ENCODE assay signal across 21 mouse cellular contexts in the genomic region with DNA sequence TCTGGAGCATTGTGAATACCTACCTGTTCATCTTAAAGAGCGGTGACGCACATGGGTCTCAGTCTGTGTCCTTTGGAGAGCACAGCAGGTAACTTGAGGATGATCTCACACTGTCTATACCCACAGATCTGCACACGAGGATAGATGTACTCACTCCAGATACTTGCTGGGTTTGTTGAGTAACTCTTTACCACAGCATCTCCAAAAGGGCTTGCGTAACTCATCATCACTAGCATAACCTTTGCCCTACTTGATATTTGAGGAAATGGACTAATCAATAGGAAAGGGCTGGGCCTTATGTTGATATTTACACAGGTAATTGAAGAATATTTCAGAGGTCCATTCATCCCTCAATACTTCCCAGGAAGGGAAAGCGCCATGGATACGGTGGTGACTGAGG. TPM values are rescaled to one million over a fixed set of nuclear protein-coding genes. Genes with fewer than 3 reads are reported as not detected.
A peak's percentile ranks its signal among the peaks of the same experiment; 100 is the strongest.
DNase-seq lines count a peak whose midpoint lies in the region; ATAC-seq and TF ChIP-seq lines count a peak whose summit lies in the region.
"Had no signal": no experiment of that assay in that cellular context is flagged by ENCODE, and none has a peak within 500 bp of the region (broad histone marks: within the 10 kb centered on the region; RNA-seq: fewer than 3 reads in every experiment).

No protein-coding gene starts in this region.

- no peaks in the 10 kb centered on the region for H3K36me3 ChIP-seq in liver, adult 2 months (ENCODE audit: control insufficient read depth, insufficient read depth, low read length)
- H3K36me3 ChIP-seq in liver, embryonic 11.5 days (ENCODE audit: control insufficient read depth, insufficient read depth, low read length), result no peaks in the 10 kb centered on the region
- no peaks in the 10 kb centered on the region for H3K36me3 ChIP-seq in liver, postnatal 0 days (replicated peaks; ENCODE audit: insufficient read depth, low read length)
- H3K36me3 ChIP-seq: embryonic facial prominence, embryonic 10.5 days; hindbrain, embryonic 12.5 days had no signal

- TF ChIP-seq EP300 in liver, postnatal 0 days (IDR thresholded peaks at IDR 0.05; ENCODE audit: low read depth), result peak; percentile 72

- H3K4me2 ChIP-seq in liver, embryonic 11.5 days, result no peak overlapping the region
- H3K4me2 ChIP-seq in liver, postnatal 0 days (ENCODE audit: low read depth, low read length), result no peak overlapping the region
- H3K4me2 ChIP-seq: forebrain, embryonic 13.5 days; hindbrain, embryonic 12.5 days had no signal

- DNase-seq in liver, adult 2 months (ENCODE audit: extremely low read depth, low read depth, low spot score), result peak; percentile 83
- DNase-seq in liver, embryonic 11.5 days (ENCODE audit: low spot score), result no peak
- no peak for DNase-seq in liver, postnatal 0 days
- no peak for DNase-seq in yolk sac, embryonic 10.5 days (ENCODE audit: low spot score)
- DNase-seq in embryo, embryonic 11 days, result no peak
- DNase-seq: adrenal gland, postnatal 14 days; cerebellum, adult 11-12 months; cerebellum, adult 9-10 months; cerebellum, postnatal 25 days; forebrain, postnatal 0 days; gastrocnemius, postnatal 14 days; heart, postnatal 10 days; heart, postnatal 4 days had no signal

- H3K4me1 ChIP-seq in liver, adult 2 months (ENCODE audit: control insufficient read depth, insufficient read depth, low read length), result peaks cover 2% of the 10 kb centered on the region; the same call in 1 of the 2 replicates
- H3K4me1 ChIP-seq in liver, embryonic 11.5 days (replicated peaks; ENCODE audit: control insufficient read depth, insufficient read depth, low read length), result no peaks in the 10 kb centered on the region
- peaks cover 14% of the 10 kb centered on the region for H3K4me1 ChIP-seq in liver, postnatal 0 days (ENCODE audit: insufficient read depth)
- H3K4me1 ChIP-seq: forebrain, embryonic 13.5 days; hindbrain, embryonic 12.5 days had no signal

- no peak overlapping the region for H3K9ac ChIP-seq in liver, adult 2 months (ENCODE audit: low read depth, low read length)
- no peak overlapping the region for H3K9ac ChIP-seq in liver, embryonic 11.5 days (ENCODE audit: low read depth, low read length)
- H3K9ac ChIP-seq in liver, postnatal 0 days (replicated peaks), result no peak overlapping the region
- H3K9ac ChIP-seq: forebrain, embryonic 13.5 days; forebrain, postnatal 0 days; hindbrain, embryonic 12.5 days had no signal

- WGBS in liver, adult 2 months, result 48% methylated on average over 6 of the region's 6 CpGs
- WGBS in liver, embryonic 11.5 days, result 84% methylated on average over 6 of the region's 6 CpGs
- 63% methylated on average over 6 of the region's 6 CpGs for WGBS in liver, postnatal 0 days (ENCODE audit: insufficient replicate concordance)

- no peak overlapping the region for H3K4me3 ChIP-seq in liver, adult 2 months (ENCODE audit: insufficient read depth, low read depth, low read length)
- H3K4me3 ChIP-seq in liver, embryonic 11.5 days (ENCODE audit: low read depth, low read length), result no peak overlapping the region
- H3K4me3 ChIP-seq in liver, postnatal 0 days (ENCODE audit: low read depth, low read length), result no peak overlapping the region
- H3K4me3 ChIP-seq: embryonic facial prominence, embryonic 10.5 days; forebrain, embryonic 13.5 days; hindbrain, embryonic 12.5 days had no signal

- no peaks in the 10 kb centered on the region; the same call in 1 of the 2 replicates for H3K27me3 ChIP-seq in liver, adult 2 months (ENCODE audit: control insufficient read depth, insufficient read depth, low read length)
- no peaks in the 10 kb centered on the region for H3K27me3 ChIP-seq in liver, embryonic 11.5 days (replicated peaks; ENCODE audit: control insufficient read depth, insufficient read depth, low read length)
- H3K27me3 ChIP-seq in liver, postnatal 0 days (ENCODE audit: insufficient read depth, low read length), result no peaks in the 10 kb centered on the region
- H3K27me3 ChIP-seq: forebrain, embryonic 13.5 days; hindbrain, embryonic 12.5 days had no signal

- no peak for TF ChIP-seq POLR2A in liver, adult 2 months (IDR thresholded peaks at IDR 0.05; ENCODE audit: extremely low read depth, insufficient read depth, low read length)

- H3K27ac ChIP-seq in liver, adult 2 months (replicated peaks; ENCODE audit: insufficient read depth, low read depth, low read length), result no peak overlapping the region
- H3K27ac ChIP-seq in liver, embryonic 11.5 days (ENCODE audit: low read depth, low read length), result no peak overlapping the region
- H3K27ac ChIP-seq in liver, postnatal 0 days (ENCODE audit: low read depth), result no peak overlapping the region
- H3K27ac ChIP-seq: embryonic facial prominence, embryonic 10.5 days; forebrain, embryonic 13.5 days; hindbrain, embryonic 12.5 days had no signal

- no peaks in the 10 kb centered on the region for H3K9me3 ChIP-seq in liver, embryonic 11.5 days (ENCODE audit: control insufficient read depth, low read length)
- no peaks in the 10 kb centered on the region for H3K9me3 ChIP-seq in liver, postnatal 0 days (ENCODE audit: low read length)
- H3K9me3 ChIP-seq: embryonic facial prominence, embryonic 10.5 days; forebrain, embryonic 13.5 days; hindbrain, embryonic 12.5 days had no signal

- no peaks in the 10 kb centered on the region for H3K79me2 ChIP-seq in liver, adult 2 months (ENCODE audit: control insufficient read depth, insufficient read depth, low read length)

- no peak for ATAC-seq in liver, embryonic 11.5 days (replicated peaks; ENCODE audit: low FRiP score)
- ATAC-seq in granulocyte monocyte progenitor cell, adult 5-6 weeks (replicated peaks; ENCODE audit: poor library complexity, severe bottlenecking), result peak; percentile 94
- ATAC-seq in liver, postnatal 0 days, result peak; percentile 76
- peak; percentile 65; the same call in 1 of the 2 replicates for ATAC-seq in neutrophil, adult 5-6 weeks (ENCODE audit: extremely low read depth, insufficient number of reproducible peaks, low FRiP score, poor library complexity, severe bottlenecking)
- ATAC-seq: forebrain, embryonic 13.5 days; forebrain, postnatal 0 days had no signal

- no peak for TF ChIP-seq CTCF in liver, adult 2 months (IDR thresholded peaks at IDR 0.05; ENCODE audit: low read depth, low read length)
- TF ChIP-seq CTCF in liver, postnatal 0 days (IDR thresholded peaks at IDR 0.05; ENCODE audit: low read depth), result no peak

RNA-seq across cellular contexts. Expression of a gene that starts 21.9 kb away (rescaled TPM):
- total RNA-seq in liver, adult 2 months (2014; rRNA removed), result 2.0 and 2.1 TPM in 2 replicates
- 0.50 and 0.86 TPM in 2 replicates for polyA plus RNA-seq in liver, adult 2 months (2012; rRNA removed)
- polyA plus RNA-seq in liver, embryonic 11.5 days (2014; fragmentation: Nextera tagmentation; extraction: Ambion mirVana), result 3.1 and 3.7 TPM in 2 replicates
- total RNA-seq in granulocyte monocyte progenitor cell, adult 5-6 weeks (2014; fragmentation: Nextera tagmentation), result 1.3 TPM in 1 of 2 replicates, not detected in the other
- total RNA-seq in granulocyte monocyte progenitor cell, adult 5-6 weeks (2017), result 0.13 and 2.4 TPM in 2 replicates
- 57.0 and 61.4 TPM in 2 replicates for polyA plus RNA-seq in liver, postnatal 0 days (2015; fragmentation: Nextera tagmentation; extraction: Ambion mirVana)
- 658 and 695 TPM in 2 replicates for total RNA-seq in neutrophil, adult 5-6 weeks (2017)
- total RNA-seq: MEL had no signal

RNA-seq across cellular contexts. Expression of a gene that starts 40.3 kb away (rescaled TPM):
- total RNA-seq in liver, adult 2 months (2014; rRNA removed), result not detected in 2 replicates
- polyA plus RNA-seq in liver, adult 2 months (2012; rRNA removed), result not detected in 2 replicates
- 0.15 TPM in 1 of 2 replicates, not detected in the other for polyA plus RNA-seq in liver, embryonic 11.5 days (2014; fragmentation: Nextera tagmentation; extraction: Ambion mirVana)
- total RNA-seq in granulocyte monocyte progenitor cell, adult 5-6 weeks (2014; fragmentation: Nextera tagmentation), result not detected in 2 replicates
- total RNA-seq in granulocyte monocyte progenitor cell, adult 5-6 weeks (2017), result not detected in 2 replicates
- not detected in 2 replicates for polyA plus RNA-seq in liver, postnatal 0 days (2015; fragmentation: Nextera tagmentation; extraction: Ambion mirVana)
- 0.12 TPM in 1 of 2 replicates, not detected in the other for total RNA-seq in neutrophil, adult 5-6 weeks (2017)
- total RNA-seq: adrenal gland, postnatal 14 days; MEL had no signal
- polyA plus RNA-seq: C2C12 had no signal

RNA-seq across cellular contexts. Expression of a gene that starts 46.3 kb away (rescaled TPM):
- total RNA-seq in liver, adult 2 months (2014; rRNA removed), result not detected in 2 replicates
- not detected in 2 replicates for polyA plus RNA-seq in liver, adult 2 months (2012; rRNA removed)
- polyA plus RNA-seq in liver, embryonic 11.5 days (2014; fragmentation: Nextera tagmentation; extraction: Ambion mirVana), result 0.14 TPM in 1 of 2 replicates, not detected in the other
- total RNA-seq in granulocyte monocyte progenitor cell, adult 5-6 weeks (2014; fragmentation: Nextera tagmentation), result not detected in 2 replicates
- total RNA-seq in granulocyte monocyte progenitor cell, adult 5-6 weeks (2017), result not detected in 2 replicates
- polyA plus RNA-seq in liver, postnatal 0 days (2015; fragmentation: Nextera tagmentation; extraction: Ambion mirVana), result 0.11 and 0.23 TPM in 2 replicates
- total RNA-seq in neutrophil, adult 5-6 weeks (2017), result 2.5 and 5.5 TPM in 2 replicates
- total RNA-seq: adrenal gland, postnatal 14 days; forebrain, postnatal 0 days; gastrocnemius, adult 18-20 months; gastrocnemius, postnatal 14 days; heart, postnatal 10 days; heart, postnatal 4 days; MEL had no signal

Comparison
In these comparisons a context has a peak if more than half of its experiments do, and no peak if none do; other contexts are left out.
1. RNA of a gene that starts 21.9 kb away (total RNA-seq): 658 to 695 TPM in neutrophil, adult 5-6 weeks; 0.13 to 2.4 TPM in granulocyte monocyte progenitor cell, adult 5-6 weeks and 2.0 to 2.1 TPM in liver, adult 2 months; every median in the first group is over 100 times any median in the second.